Mouse (Mus musculus): Measurements from ENCODE around the gene Rabl6.
A peak's percentile ranks its signal among the peaks of the same experiment; 100 is the strongest.

The Rabl6 gene

DNA sequence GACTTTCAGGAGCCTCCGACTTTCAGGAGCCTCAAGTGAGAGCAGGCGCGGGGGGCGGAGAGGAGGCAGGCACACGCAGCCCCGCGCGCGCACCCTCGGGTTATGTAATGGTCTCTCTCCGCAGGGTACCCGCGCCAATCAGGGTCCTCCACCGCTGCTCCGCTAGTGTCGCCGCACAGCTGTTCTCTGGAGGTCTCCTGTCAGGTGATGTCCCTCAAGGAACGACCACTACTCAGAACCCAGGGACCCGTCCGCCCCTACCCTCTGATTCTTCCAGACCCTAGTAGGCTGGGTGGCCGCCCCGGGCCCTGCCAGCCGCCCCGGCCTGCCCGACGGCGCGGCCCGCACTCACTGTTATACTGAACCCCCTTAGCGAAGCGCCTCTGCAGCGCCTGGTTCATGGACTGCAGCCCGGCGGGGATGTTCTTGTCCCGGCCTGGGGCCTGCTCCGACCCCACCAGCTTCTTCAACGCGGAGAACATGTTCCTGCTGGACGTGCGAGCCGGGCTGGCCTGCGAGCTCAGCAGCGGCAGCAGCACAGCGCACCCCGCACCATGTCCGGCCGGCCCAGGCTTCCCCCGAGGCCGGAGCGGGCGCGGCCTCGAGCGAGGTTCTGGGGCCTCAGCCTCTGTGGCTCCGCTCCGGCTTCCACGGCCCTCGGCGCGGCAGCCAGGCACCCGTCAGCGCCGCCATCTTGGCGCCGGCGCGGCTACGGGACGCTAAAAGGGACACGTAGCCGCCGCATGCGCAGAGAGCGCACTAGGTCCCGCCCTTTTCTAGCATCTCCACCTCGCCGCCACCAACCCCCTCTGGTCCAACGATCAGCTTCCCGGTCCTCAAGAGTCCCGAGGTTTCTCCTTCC, at the start of gene Rabl6:
TSS of gene Rabl6 (minus strand) at position 761 of the 862 bp plus-strand sequence.
- peak; percentile 89 to 92 for DNase-seq (ENCODE audit: low spot score in 2 of 2)

DNA sequence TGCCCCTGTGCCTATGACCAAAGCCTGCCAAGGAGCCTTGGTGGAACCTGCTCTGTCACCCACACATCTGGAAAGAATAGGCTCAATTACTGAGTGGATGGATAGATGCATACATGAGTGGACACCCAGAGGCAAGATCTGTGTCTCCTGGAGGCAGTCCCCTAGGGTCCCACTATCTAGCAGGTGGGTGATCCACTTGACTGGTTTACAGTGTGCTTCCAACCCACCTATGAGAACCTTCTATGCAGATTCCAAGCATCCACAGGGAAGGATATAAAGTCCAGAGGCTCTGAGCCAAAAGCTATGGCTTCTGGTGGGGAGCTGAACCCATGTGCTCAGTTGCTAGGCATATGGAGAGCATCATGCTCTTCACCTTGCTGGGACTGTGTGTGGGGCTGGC, 49.3 kb upstream of the Rabl6 start, which contains the start of gene Lcn5:
TSS of gene Lcn5 (plus strand) at position 301 of the 400 bp plus-strand sequence.
- no peak for DNase-seq (ENCODE audit: low spot score in 2 of 2)

DNA sequence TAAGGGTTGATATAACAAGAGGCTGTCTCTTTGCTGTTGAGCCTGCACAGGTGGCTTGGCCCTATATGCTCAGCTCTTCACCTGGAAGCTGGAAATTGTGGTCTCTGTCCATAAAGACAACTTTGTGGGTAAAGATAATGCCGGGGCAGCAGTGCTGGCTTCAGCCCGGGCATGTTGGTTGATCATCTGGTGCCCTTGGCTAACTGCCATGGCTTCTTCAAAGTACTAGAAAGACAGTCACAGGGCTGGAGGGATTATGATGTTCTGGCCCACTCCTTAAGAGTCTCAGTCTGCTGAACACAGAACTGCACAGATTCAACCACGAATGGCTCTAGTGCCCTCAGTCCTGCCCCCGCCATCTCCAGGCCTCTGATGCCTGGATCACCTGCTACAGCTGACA, 48.9 kb upstream of the Rabl6 start:
- no peak for DNase-seq (ENCODE audit: low spot score in 2 of 2)

DNA sequence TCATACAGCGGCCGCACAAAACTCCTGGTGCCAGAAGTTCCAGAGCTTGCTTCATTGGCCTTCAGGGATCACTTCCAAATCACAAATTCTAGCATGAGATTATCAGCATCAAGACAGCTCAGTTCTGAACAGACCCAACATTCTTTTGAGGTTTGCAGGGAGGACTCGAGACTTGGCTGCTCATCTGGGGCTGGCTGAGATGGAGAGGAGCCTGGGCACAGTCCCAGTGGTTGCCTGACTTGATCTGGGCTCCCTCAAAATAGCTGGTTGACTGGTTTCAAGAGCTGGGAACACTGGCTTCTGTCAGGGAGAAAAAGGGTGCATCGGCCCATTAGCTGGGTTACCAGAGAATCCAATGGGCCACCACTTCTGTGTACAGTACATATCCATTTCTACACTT, 48.4 kb upstream of the Rabl6 start:
- DNase-seq (ENCODE audit: low spot score in 2 of 2): peak in 1 of 2 experiments; percentile 8

DNA sequence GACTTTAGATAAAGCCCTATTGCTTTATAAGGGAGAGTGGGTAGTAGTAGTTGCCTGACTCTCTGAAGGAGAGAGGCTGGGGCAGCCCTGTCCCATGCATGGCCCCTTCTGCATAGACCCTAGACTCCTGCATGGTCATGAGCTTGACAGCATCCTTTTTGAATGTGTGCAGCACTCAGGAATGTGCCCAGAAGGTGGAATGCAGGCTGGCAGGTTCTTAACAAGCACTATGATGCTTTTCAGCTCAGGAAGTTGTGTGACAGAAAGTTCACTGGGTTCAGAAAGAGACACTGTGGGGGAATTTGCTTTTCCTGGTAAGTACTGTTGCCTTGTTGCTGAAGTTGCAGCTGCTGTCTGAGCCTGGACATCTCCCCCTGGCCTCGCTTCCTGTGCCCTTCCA, 46.2 kb upstream of the Rabl6 start:
- DNase-seq (ENCODE audit: low spot score in 2 of 2): no peak

DNA sequence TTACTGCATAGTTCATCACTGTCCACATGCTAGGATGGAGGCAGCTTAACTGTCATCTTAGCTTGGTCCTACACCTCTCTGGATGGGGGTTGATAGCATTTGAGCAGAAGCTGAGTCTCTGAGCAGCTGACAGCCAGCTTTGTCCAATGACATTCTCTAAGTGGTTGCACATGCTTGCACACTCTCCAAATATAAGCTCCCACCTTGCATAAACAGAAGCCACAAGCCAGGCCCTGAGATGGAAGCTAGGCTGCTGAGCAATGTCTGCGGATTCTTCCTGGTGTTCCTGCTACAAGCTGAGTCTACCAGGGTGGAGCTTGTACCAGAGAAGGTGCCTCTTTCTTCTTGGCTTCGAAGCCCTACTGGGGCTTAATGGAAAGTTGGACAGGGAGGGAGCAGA, 44.6 kb upstream of the Rabl6 start, which contains the start of gene Lcn8:
TSS of gene Lcn8 (plus strand) at position 219 of the 400 bp plus-strand sequence.
- no peak for DNase-seq (ENCODE audit: low spot score in 2 of 2)

DNA sequence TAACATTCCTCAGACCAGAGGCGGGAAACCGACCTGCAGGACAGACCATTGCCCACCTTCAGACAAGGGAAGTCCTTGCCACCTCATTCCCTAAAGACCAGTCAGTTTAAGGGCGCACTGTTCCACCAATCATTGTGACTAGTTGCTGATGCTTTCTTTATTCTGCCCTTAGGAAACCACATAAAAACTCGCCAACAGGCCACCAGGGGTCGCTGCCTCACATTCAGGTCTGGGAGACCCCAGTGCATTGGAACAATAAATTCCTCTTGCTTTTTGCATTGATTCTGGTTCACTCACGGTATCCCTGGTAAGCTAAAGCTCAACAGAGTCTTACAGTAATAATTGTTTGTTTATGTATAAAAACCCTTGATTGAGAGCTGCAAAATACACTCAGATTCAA, 31.6 kb upstream of the Rabl6 start:
- peak; percentile 35 to 49 for DNase-seq (ENCODE audit: low spot score in 2 of 2)

DNA sequence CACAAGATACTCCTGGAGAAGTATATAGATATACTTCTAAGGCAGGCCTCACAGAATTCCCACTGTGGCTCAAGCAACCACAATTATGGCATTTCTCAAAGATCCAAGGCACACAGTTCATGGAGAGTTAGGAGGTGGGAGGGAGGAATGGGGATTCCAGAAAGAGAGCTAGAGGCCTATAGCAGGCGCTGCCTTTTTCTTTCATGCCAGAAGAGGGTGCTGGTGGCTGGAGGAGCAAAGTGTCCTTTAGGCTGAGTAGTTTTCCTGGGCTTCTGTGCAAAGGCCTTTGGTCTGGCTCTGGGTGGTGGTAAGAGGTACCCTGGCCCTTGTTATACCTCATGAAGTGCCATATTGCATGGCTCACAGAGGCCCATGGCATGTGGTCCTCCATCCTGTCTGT, 25.7 kb upstream of the Rabl6 start:
- no peak for DNase-seq (ENCODE audit: low spot score in 2 of 2)

DNA sequence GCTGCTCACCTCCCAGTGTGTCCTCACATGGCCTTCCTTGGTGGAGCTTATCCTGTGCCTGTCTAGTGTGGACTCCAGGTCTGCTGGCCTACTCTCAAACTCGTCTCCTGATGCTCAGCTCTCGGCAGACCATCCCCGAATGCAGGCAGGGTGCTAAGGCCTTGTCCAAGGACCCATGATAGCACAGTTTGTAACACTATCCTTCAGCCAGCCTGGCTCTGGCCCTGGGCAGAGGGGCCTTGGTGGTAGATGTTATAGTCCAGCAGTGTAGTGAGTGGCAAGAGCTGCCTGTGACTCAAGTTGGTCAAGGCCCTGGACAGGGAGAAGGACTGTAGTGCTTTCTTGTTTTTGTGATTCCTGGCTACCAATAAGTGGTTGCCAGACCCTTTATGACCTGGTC, 25.3 kb upstream of the Rabl6 start:
- no peak for DNase-seq (ENCODE audit: low spot score in 2 of 2)

DNA sequence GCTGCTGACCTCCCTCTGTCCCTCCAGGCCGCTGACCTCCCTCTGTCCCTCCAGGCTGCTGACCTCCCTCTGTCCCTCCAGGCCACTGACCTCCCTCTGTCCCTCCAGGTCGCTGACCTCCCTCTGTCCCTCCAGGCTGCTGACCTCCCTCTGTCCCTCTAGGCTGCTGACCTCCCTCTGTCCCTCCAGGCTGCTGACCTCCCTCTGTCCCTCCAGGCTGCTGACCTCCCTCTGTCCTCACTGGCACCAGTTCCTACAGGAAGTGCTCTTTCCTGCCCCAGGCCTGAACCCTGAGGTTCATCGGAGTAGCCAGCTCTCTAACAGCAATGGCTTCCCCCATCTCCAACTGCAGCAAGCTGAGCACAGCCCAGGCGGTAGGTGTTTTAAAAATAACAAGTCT, 20.4 kb upstream of the Rabl6 start:
- no peak for DNase-seq (ENCODE audit: low spot score in 2 of 2)

DNA sequence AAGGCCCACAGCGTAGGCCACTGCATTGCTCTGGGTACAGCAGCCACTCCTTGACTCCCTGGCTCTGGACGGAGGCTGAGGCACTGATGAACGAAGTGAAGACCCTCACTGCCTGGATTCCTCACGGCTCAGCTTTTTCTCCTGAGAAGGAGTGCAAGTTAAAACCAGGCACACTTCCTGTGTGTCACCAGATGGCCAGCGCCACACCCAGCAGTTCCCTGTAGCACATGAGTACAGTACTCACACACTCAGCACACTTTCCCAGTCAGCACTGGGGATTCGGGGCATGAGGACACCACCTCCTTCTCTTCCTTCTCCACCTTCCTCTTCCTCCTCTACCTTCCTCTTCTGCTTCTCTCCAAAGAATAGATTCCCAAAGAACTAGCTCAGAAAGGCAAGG, 19.5 kb upstream of the Rabl6 start, which contains the start of gene Fcna:
TSS of gene Fcna (minus strand) at position 220 of the 400 bp plus-strand sequence.
- no peak for DNase-seq (ENCODE audit: low spot score in 2 of 2)

DNA sequence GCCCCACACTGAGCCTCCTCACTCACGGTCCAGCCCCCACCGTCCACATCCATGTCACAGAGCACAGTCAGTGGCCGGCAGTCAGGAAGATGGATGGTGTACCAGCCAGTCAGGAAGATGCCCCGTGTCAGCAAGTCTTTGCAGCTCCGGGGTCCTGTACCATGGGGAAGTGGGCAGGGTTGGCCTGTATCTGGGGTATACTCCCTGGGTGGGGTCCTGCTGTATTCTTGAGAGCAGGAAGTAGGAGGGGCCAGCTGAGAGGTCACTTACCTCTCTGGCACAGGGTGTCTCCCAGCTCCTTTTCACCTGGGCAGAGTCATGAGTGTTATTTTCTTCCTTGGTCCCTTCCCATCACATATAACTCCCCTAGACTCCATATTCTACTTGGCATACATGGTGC, 17.7 kb upstream of the Rabl6 start:
- no peak for DNase-seq (ENCODE audit: low spot score in 2 of 2)

DNA sequence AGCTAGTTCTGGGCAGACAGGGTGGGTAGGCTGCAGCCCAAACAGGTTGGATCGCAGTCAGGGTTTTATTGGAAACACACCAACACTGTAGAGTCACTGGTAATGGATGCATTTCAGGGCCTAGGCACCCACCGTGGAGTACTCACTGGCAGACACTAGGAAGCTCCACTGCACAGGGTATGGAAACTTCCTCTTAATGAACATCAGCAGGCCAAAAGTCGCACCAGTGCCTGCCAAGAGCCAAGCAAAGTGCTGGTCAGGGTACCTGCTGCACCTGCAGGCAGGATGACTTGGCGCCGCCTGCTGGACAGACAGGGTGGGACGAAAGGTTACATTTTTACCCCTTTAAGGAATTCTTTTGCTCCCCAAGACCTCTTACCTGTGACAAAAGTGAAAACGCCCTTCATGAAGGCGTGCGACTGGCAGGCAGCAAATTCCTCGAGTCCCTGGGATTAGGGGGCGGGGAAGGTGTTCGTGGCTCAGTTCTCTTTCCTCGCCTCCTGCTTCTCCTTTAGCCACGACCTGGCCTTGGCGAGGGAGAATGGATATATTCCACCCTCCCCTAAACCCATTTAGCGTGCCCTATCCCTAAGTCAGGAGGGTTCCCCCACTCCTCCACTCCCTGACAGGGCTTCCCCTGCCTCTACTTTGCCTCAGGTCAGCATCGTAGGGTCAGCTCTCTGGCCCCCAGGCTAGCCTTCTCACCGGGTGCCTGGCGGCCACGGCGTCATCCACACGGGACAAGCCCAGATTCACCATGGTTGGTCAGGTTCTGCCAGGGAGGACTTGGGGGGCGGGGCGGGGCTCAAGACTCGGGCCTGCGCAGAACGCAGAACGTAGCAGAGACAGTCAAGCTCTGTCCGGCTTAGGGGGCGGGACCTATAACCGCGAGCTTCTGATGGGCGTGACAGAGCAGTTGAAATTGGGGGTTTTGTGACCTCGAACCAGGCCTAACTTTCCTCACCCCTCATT, 13.2 kb upstream of the Rabl6 start, which contains the start of gene Tmem141:
TSS of gene Tmem141 (minus strand) at position 777 of the 972 bp plus-strand sequence.
- DNase-seq (ENCODE audit: low spot score in 2 of 2): peak; percentile 87 to 89

DNA sequence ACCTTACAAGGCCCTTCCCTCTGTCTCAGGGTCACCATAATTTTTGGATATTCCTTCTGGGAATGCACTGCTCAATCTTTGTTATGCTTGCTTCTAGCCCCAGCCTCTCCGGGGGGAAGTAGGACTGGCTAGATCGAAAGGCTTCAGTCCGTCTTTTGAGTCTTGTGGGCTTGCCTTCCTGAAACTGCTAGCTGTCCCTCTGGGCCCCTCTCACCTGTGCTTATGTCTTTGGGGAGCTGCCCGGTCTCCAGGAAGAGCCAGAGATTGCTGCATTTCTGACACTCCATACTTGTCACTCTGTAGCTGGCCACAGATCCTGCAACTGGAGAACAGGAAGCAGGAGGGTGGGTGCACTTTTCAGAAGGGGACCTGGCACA, 12.5 kb upstream of the Rabl6 start:
- DNase-seq (ENCODE audit: low spot score in 2 of 2): no peak

DNA sequence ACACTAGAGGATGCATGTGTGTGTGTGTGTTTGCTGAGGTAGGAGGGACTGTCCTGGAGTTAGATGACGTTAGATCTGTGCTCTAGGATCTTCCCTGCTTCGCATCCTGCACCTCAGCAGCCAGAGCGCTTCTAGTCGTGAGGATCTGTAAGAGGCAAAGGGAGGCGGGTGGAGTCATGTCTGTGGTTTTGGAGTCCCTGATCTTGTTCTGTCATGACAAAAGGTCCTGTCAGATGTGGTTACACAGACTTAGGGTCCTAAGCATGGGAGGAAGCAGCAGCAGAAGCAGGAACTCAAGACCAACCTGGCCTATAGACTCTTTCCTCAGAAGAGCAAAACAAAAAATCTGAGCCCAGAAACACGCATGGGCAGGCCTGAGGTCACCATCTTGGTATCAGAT, 12.1 kb upstream of the Rabl6 start:
- DNase-seq (ENCODE audit: low spot score in 2 of 2): no peak

DNA sequence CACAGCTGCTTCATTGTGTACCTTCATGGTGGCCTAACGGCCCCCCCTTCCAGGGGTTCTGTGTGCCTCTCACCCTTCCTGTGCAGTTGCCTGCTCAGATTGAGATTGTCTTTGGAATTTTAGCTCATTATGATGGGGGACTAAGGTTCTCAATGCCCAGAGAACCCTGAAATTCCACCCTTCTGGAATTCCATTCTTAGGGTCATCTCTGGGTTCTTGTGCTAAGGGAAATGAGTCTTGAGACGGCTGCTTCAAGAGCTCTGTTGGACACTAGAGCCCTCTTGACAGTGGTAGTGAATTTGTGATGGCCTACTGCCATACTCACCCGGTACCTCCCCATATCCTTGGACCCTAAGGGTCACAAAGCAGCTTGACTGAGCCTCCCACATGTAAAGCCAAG, 9.3 kb upstream of the Rabl6 start, which contains the start of gene Ccdc183:
TSS of gene Ccdc183 (minus strand) at position 101 of the 400 bp plus-strand sequence.
- no peak for DNase-seq (ENCODE audit: low spot score in 2 of 2)

DNA sequence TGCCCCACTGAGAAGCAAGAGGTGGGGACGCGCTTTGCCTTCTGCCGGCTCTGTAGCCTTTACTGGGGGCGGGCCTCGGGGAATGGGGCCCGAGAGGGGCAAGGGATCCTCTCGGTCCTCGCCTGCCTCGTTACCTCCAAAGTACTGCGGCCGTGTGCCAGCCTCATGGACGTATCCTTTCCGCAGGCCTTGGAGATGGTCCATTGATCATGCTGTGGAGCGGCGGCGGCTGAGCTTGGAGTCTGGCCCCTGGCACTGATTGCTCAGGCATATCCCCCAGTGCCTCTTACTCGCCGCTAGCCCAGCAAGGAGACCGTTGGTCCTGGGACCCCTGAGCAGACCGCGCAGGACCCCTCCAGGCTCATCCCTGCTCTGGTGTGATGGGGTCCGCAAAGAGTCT, 8.1 kb upstream of the Rabl6 start:
- DNase-seq (ENCODE audit: low spot score in 2 of 2): no peak

DNA sequence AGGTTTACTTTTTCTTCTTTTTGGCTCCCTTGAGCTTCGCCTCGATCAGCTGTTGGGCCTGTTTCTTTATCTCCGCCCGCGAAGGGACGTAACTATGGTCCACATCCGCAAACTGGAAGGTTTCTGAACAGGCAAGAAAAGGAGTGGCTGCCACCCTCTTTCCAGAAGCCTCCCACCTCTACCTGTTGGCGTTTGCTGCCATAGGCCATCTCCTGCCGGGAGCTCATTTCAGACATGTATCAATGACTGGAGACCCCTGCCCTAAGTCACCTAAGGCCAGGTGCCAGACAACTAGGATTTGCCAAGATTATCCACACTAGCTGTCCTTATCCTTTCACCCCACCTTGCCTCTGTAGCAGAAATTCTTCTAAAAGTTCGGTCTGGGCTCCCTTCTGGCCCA, 350 bp upstream of the Rabl6 start:
- no peak for DNase-seq (ENCODE audit: low spot score in 2 of 2)

DNA sequence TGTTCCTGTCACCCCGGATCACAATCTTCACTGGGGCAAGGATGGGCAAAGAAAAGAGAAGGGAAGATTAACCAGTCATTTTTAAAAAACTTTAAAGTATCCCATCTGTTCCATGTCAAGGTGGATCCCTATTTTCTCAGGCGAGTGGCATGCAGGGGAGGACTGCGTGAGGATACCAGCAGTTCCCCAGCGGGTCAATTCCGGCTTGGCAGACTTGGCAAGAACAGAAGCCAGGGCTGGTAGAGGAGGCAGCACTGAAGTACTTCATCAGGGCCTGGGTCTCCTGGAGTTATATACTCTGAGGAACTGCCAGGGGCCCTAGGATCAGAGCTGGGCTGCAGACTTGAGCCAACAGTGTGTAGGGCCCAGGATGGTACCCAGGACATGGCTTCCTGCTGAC, 5.8 kb downstream of the Rabl6 start:
- no peak for DNase-seq (ENCODE audit: low spot score in 2 of 2)

DNA sequence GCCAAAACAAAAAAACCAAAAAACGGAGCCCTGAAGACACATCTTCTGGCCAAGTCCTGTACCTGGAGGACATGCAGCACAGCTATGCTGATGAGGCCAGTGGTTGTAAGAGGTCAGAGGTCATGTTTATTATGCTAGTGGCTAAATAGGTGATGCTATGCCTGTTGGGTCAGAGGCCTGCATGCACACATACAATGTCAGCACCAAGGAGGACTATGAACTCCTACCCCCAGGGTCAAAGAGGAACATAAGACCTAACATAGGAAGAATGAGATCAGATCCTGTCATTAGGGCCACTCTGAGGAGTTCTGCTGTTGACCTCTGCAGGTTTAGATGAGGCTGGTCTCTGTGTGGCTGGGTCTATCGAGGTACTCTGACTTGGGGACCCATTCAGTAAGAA, 8.3 kb downstream of the Rabl6 start:
- DNase-seq (ENCODE audit: low spot score in 2 of 2): no peak

DNA sequence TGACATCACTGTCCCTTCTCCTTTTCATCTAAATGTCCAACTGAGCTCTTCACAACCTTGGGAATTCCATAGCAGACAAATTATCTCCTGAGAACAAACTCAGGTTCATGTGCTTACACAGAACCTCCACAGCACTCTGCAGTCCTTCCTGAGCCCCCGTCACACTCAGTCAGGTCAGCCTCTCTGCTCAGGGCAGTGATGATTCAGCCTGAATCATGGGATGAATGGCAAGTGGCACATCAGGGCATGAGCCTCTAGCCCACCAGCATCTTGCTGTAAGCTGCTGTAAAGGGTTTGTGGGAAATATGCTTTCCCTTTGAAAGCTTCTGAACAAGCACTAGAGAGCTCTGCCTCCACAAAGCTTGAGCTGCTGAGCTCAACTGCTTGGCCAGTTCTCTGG, 9.6 kb downstream of the Rabl6 start:
- no peak for DNase-seq (ENCODE audit: low spot score in 2 of 2)

Measured in right cerebral cortex, adult 2 months (tissue).